Mouse (Mus musculus) thymus, postnatal 4 days (tissue): ENCODE results near the gene Acad9.

Source experiments
- DNase-seq: peaks from one replicate; pipeline ENCODE4 v3.0.0; 2021

Gene Acad9

GRCm38 (mm10) chr3:36065843-36066651, at the start of gene Acad9:
Gene Acad9, plus strand, starts transcription at chr3:36065979.
- peak; percentile 95 for DNase-seq

GRCm38 (mm10) chr3:36025732-36026131, 40.0 kb upstream of the Acad9 start:
- no peak for DNase-seq

- no peak for DNase-seq
These were observed 35.8 kb upstream of the Acad9 start for GRCm38 (mm10) chr3:36029993-36030392.

GRCm38 (mm10) chr3:36031740-36032510, 33.9 kb upstream of the Acad9 start:
- no peak for DNase-seq

- no peak for DNase-seq
These were observed 21.3 kb upstream of the Acad9 start for GRCm38 (mm10) chr3:36044520-36044919.

GRCm38 (mm10) chr3:36045086-36045485, 20.7 kb upstream of the Acad9 start:
- no peak for DNase-seq

- DNase-seq: no peak
These were observed 16.7 kb upstream of the Acad9 start for GRCm38 (mm10) chr3:36049106-36049505.

GRCm38 (mm10) chr3:36053447-36053846, 12.3 kb upstream of the Acad9 start, which contains the start of gene Ccdc144b:
Gene Ccdc144b, minus strand, starts transcription at chr3:36053547.
- DNase-seq: no peak

GRCm38 (mm10) chr3:36060096-36060850, 5.5 kb upstream of the Acad9 start:
- DNase-seq: peak; percentile 86

GRCm38 (mm10) chr3:36064592-36065061, 1.2 kb upstream of the Acad9 start:
- no peak for DNase-seq

- no peak for DNase-seq
These were observed 613 bp upstream of the Acad9 start for GRCm38 (mm10) chr3:36065166-36065565.

GRCm38 (mm10) chr3:36067731-36068130, 2.0 kb downstream of the Acad9 start:
- DNase-seq: no peak

GRCm38 (mm10) chr3:36070436-36070835, 4.7 kb downstream of the Acad9 start:
- DNase-seq: no peak

GRCm38 (mm10) chr3:36071047-36071446, 5.3 kb downstream of the Acad9 start:
- DNase-seq: no peak

GRCm38 (mm10) chr3:36074231-36074630, 8.5 kb downstream of the Acad9 start:
- DNase-seq: no peak

- DNase-seq: no peak
These were observed 9.7 kb downstream of the Acad9 start for GRCm38 (mm10) chr3:36075466-36075865.

- DNase-seq: no peak
These were observed 11.6 kb downstream of the Acad9 start for GRCm38 (mm10) chr3:36077386-36077785.

GRCm38 (mm10) chr3:36079886-36080285, 14.1 kb downstream of the Acad9 start:
- DNase-seq: no peak

GRCm38 (mm10) chr3:36080741-36081140, 15.0 kb downstream of the Acad9 start:
- DNase-seq: no peak

GRCm38 (mm10) chr3:36082843-36083242, 17.1 kb downstream of the Acad9 start:
- DNase-seq: no peak

GRCm38 (mm10) chr3:36083381-36083780, 17.6 kb downstream of the Acad9 start:
- no peak for DNase-seq

GRCm38 (mm10) chr3:36085394-36085793, 19.6 kb downstream of the Acad9 start:
- DNase-seq: no peak

GRCm38 (mm10) chr3:36087591-36087990, 21.8 kb downstream of the Acad9 start:
- DNase-seq: no peak
